Mouse (Mus musculus): Measurements from ENCODE around the gene Rapgef4. TPM values are rescaled to one million over a fixed set of nuclear protein-coding genes. Genes with fewer than 3 reads are reported as not detected.

The Rapgef4 gene
- polyA plus RNA-seq, 1 experiment from 2014 or later = 3.6 TPM

- no peaks in the 10 kb centered on the region for H3K27me3 ChIP-seq (replicated peaks; ENCODE audit: control insufficient read depth, insufficient read depth, low read length)
- ATAC-seq (replicated peaks; ENCODE audit: low FRiP score, low TSS enrichment, low read depth) = no peak
- no peak overlapping the region for H3K9ac ChIP-seq (ENCODE audit: low read length)
- no peak overlapping the region for H3K27ac ChIP-seq (ENCODE audit: low read depth)
- no peak overlapping the region for H3K4me3 ChIP-seq (ENCODE audit: low read depth, low read length)
- H3K4me2 ChIP-seq (ENCODE audit: low read length) = no peak overlapping the region
- no peaks in the 10 kb centered on the region for H3K4me1 ChIP-seq (replicated peaks; ENCODE audit: control insufficient read depth, insufficient read depth, low read length)
- no peaks in the 10 kb centered on the region for H3K9me3 ChIP-seq (ENCODE audit: control insufficient read depth, low read length)
- no peak for DNase-seq (ENCODE audit: low spot score)
- no peaks in the 10 kb centered on the region for H3K36me3 ChIP-seq (ENCODE audit: control insufficient read depth, insufficient read depth, low read length)
- WGBS = 73% methylated on average over 11 of the region's 11 CpGs
These were observed 6.7 kb upstream of the Rapgef4 start for GRCm38 (mm10) chr2:71974143-71974846.

- Histone ChIP-seq H3K36me3 (ENCODE audit: control insufficient read depth, insufficient read depth, low read length) (no peaks in the 10 kb centered on the region), H3K4me1 (replicated peaks; ENCODE audit: control insufficient read depth, insufficient read depth, low read length) (0 out of 2 replicates have a peak, but pooled peaks cover 3% of the 10 kb centered on the region), H3K4me2 (ENCODE audit: low read length) (no peak overlapping the region), H3K4me3 (ENCODE audit: low read depth, low read length) (no peak overlapping the region), H3K27ac (ENCODE audit: low read depth) (no peak overlapping the region), H3K9me3 (ENCODE audit: control insufficient read depth, low read length) (no peaks in the 10 kb centered on the region), H3K9ac (ENCODE audit: low read length) (no peak overlapping the region), H3K27me3 (replicated peaks; ENCODE audit: control insufficient read depth, insufficient read depth, low read length) (peaks cover 16% of the 10 kb centered on the region; the same call in 1 of the 2 replicates)
- ATAC-seq (replicated peaks; ENCODE audit: low FRiP score, low TSS enrichment, low read depth) = no peak
- no peak for DNase-seq (ENCODE audit: low spot score)
- 86% methylated on average over 7 of the region's 7 CpGs for WGBS
These were observed 1.1 kb upstream of the Rapgef4 start for GRCm38 (mm10) chr2:71979981-71980380.

GRCm38 (mm10) chr2:71981343-71981851 is 357 bp downstream of the Rapgef4 start:
- peak overlapping the region; percentile 59 for H3K9ac ChIP-seq (ENCODE audit: low read length)
- DNase-seq (ENCODE audit: low spot score) = peak; percentile 58
- no peak overlapping the region for H3K27ac ChIP-seq (ENCODE audit: low read depth)
- H3K27me3 ChIP-seq (replicated peaks; ENCODE audit: control insufficient read depth, insufficient read depth, low read length) = peaks cover 16% of the 10 kb centered on the region; the same call in 1 of the 2 replicates
- 0 out of 2 replicates have a peak, but pooled peaks have one; percentile 32 for ATAC-seq (replicated peaks; ENCODE audit: low FRiP score, low TSS enrichment, low read depth)
- no peaks in the 10 kb centered on the region for H3K36me3 ChIP-seq (ENCODE audit: control insufficient read depth, insufficient read depth, low read length)
- H3K4me3 ChIP-seq (ENCODE audit: low read depth, low read length) = peak overlapping the region; percentile 54
- H3K4me1 ChIP-seq (replicated peaks; ENCODE audit: control insufficient read depth, insufficient read depth, low read length) = 0 out of 2 replicates have a peak, but pooled peaks cover 3% of the 10 kb centered on the region
- H3K9me3 ChIP-seq (ENCODE audit: control insufficient read depth, low read length) = no peaks in the 10 kb centered on the region
- H3K4me2 ChIP-seq (ENCODE audit: low read length) = peak overlapping the region; percentile 100
- 10% methylated on average over 24 of the region's 24 CpGs for WGBS

- no peaks in the 10 kb centered on the region for H3K9me3 ChIP-seq (ENCODE audit: control insufficient read depth, low read length)
- H3K9ac ChIP-seq (ENCODE audit: low read length) = no peak overlapping the region
- no peak overlapping the region for H3K4me2 ChIP-seq (ENCODE audit: low read length)
- 79% methylated on average over 6 of the region's 6 CpGs for WGBS
- no peaks in the 10 kb centered on the region for H3K36me3 ChIP-seq (ENCODE audit: control insufficient read depth, insufficient read depth, low read length)
- no peak for DNase-seq (ENCODE audit: low spot score)
- ATAC-seq (replicated peaks; ENCODE audit: low FRiP score, low TSS enrichment, low read depth) = no peak
- peaks cover 16% of the 10 kb centered on the region; the same call in 1 of the 2 replicates for H3K27me3 ChIP-seq (replicated peaks; ENCODE audit: control insufficient read depth, insufficient read depth, low read length)
- H3K27ac ChIP-seq (ENCODE audit: low read depth) = no peak overlapping the region
- 0 out of 2 replicates have a peak, but pooled peaks cover 3% of the 10 kb centered on the region for H3K4me1 ChIP-seq (replicated peaks; ENCODE audit: control insufficient read depth, insufficient read depth, low read length)
- 0 out of 2 replicates have a peak overlapping the region, but pooled peaks have one; percentile 54 for H3K4me3 ChIP-seq (ENCODE audit: low read depth, low read length)
These were observed 856 bp downstream of the Rapgef4 start for GRCm38 (mm10) chr2:71981896-71982295.

GRCm38 (mm10) chr2:71982868-71983597 is 2.0 kb downstream of the Rapgef4 start:
- Histone ChIP-seq H3K9ac (ENCODE audit: low read length) (no peak overlapping the region), H3K4me1 (replicated peaks; ENCODE audit: control insufficient read depth, insufficient read depth, low read length) (0 out of 2 replicates have a peak, but pooled peaks cover 3% of the 10 kb centered on the region), H3K27me3 (replicated peaks; ENCODE audit: control insufficient read depth, insufficient read depth, low read length) (peaks cover 16% of the 10 kb centered on the region; the same call in 1 of the 2 replicates), H3K4me3 (ENCODE audit: low read depth, low read length) (no peak overlapping the region), H3K36me3 (ENCODE audit: control insufficient read depth, insufficient read depth, low read length) (no peaks in the 10 kb centered on the region), H3K9me3 (ENCODE audit: control insufficient read depth, low read length) (no peaks in the 10 kb centered on the region), H3K27ac (ENCODE audit: low read depth) (no peak overlapping the region), H3K4me2 (ENCODE audit: low read length) (no peak overlapping the region)
- DNase-seq (ENCODE audit: low spot score) = no peak
- ATAC-seq (replicated peaks; ENCODE audit: low FRiP score, low TSS enrichment, low read depth) = no peak
- WGBS = 63% methylated on average over 10 of the region's 10 CpGs

GRCm38 (mm10) chr2:71985730-71986129 is 4.7 kb downstream of the Rapgef4 start:
- Histone ChIP-seq H3K4me3 (ENCODE audit: low read depth, low read length) (no peak overlapping the region), H3K27me3 (replicated peaks; ENCODE audit: control insufficient read depth, insufficient read depth, low read length) (peaks cover 6% of the 10 kb centered on the region; the same call in 1 of the 2 replicates), H3K27ac (ENCODE audit: low read depth) (no peak overlapping the region), H3K9ac (ENCODE audit: low read length) (no peak overlapping the region), H3K9me3 (ENCODE audit: control insufficient read depth, low read length) (no peaks in the 10 kb centered on the region), H3K36me3 (ENCODE audit: control insufficient read depth, insufficient read depth, low read length) (no peaks in the 10 kb centered on the region), H3K4me1 (replicated peaks; ENCODE audit: control insufficient read depth, insufficient read depth, low read length) (0 out of 2 replicates have a peak, but pooled peaks cover 3% of the 10 kb centered on the region), H3K4me2 (ENCODE audit: low read length) (no peak overlapping the region)
- no peak for DNase-seq (ENCODE audit: low spot score)
- no peak for ATAC-seq (replicated peaks; ENCODE audit: low FRiP score, low TSS enrichment, low read depth)
- 72% methylated on average over 2 of the region's 2 CpGs for WGBS

- H3K27me3 ChIP-seq (replicated peaks; ENCODE audit: control insufficient read depth, insufficient read depth, low read length) = peaks cover 3% of the 10 kb centered on the region; the same call in 1 of the 2 replicates
- H3K4me2 ChIP-seq (ENCODE audit: low read length) = no peak overlapping the region
- no peaks in the 10 kb centered on the region for H3K36me3 ChIP-seq (ENCODE audit: control insufficient read depth, insufficient read depth, low read length)
- H3K9ac ChIP-seq (ENCODE audit: low read length) = no peak overlapping the region
- H3K4me1 ChIP-seq (replicated peaks; ENCODE audit: control insufficient read depth, insufficient read depth, low read length) = 0 out of 2 replicates have a peak, but pooled peaks cover 3% of the 10 kb centered on the region
- WGBS = 74% methylated on average over 12 of the region's 12 CpGs
- no peak overlapping the region for H3K27ac ChIP-seq (ENCODE audit: low read depth)
- ATAC-seq (replicated peaks; ENCODE audit: low FRiP score, low TSS enrichment, low read depth) (no peak), DNase-seq (ENCODE audit: low spot score) (no peak)
- no peaks in the 10 kb centered on the region for H3K9me3 ChIP-seq (ENCODE audit: control insufficient read depth, low read length)
- no peak overlapping the region for H3K4me3 ChIP-seq (ENCODE audit: low read depth, low read length)
These were observed 5.3 kb downstream of the Rapgef4 start for GRCm38 (mm10) chr2:71986276-71986848.

GRCm38 (mm10) chr2:71988572-71988971 is 7.5 kb downstream of the Rapgef4 start:
- Histone ChIP-seq H3K4me3 (ENCODE audit: low read depth, low read length) (no peak overlapping the region), H3K36me3 (ENCODE audit: control insufficient read depth, insufficient read depth, low read length) (no peaks in the 10 kb centered on the region), H3K4me2 (ENCODE audit: low read length) (no peak overlapping the region), H3K27ac (ENCODE audit: low read depth) (no peak overlapping the region), H3K27me3 (replicated peaks; ENCODE audit: control insufficient read depth, insufficient read depth, low read length) (no peaks in the 10 kb centered on the region), H3K9ac (ENCODE audit: low read length) (no peak overlapping the region), H3K4me1 (replicated peaks; ENCODE audit: control insufficient read depth, insufficient read depth, low read length) (no peaks in the 10 kb centered on the region), H3K9me3 (ENCODE audit: control insufficient read depth, low read length) (no peaks in the 10 kb centered on the region)
- no peak for DNase-seq (ENCODE audit: low spot score)
- WGBS = 46% methylated on average over 6 of the region's 6 CpGs
- no peak for ATAC-seq (replicated peaks; ENCODE audit: low FRiP score, low TSS enrichment, low read depth)
